Mouse (Mus musculus): ENCODE results near the gene Dnajb9. TPM values are rescaled to one million over a fixed set of nuclear protein-coding genes. Genes with fewer than 3 reads are reported as not detected.

The Dnajb9 gene
- polyA plus RNA-seq (2014; fragmentation: Illumina TruSeq; extraction: RNeasy Lipid Tissue Mini Kit (QIAGEN cat#74804); ENCODE audit: low replicate concordance) = 288 TPM

GRCm38 (mm10) chr12:44209824-44210752, at the start of gene Dnajb9:
Dnajb9 (minus strand) TSS chr12:44210326.

DNA sequence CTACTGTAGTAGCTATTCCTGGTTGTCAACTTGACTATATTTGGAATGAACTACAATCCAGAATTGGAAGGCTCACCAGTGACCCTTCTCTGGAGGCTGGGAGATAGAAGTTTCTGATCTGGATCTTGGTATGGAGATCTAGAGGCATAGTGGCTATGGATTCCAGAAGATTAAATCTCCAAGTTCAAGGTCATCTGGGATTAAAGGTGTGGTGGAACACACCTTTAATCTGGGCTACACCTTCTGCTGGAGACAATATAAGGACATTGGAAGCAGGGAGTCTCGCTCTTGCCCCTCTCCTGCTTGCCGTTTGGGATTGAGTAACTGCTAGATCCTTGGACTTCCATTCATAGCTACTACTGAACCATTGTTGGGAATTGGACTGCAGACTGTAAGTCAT, 10.9 kb upstream of the Dnajb9 start, which contains the start of gene Pnpla8:
Pnpla8 (plus strand) TSS at position 301 of the 400 bp plus-strand sequence.

Other genes starting within 250 kb of the Dnajb9 start
- 128 TPM for gene Pnpla8, start 11.0 kb upstream of the Dnajb9 start, polyA plus RNA-seq (2014; fragmentation: Illumina TruSeq; extraction: RNeasy Lipid Tissue Mini Kit (QIAGEN cat#74804); ENCODE audit: low replicate concordance)
- gene Nrcam, start 118.6 kb upstream of the Dnajb9 start, polyA plus RNA-seq (2014; fragmentation: Illumina TruSeq; extraction: RNeasy Lipid Tissue Mini Kit (QIAGEN cat#74804); ENCODE audit: low replicate concordance) = 1.0 TPM